Mouse (Mus musculus): ENCODE results near the gene Kcns1.

Gene Kcns1

GRCm38 (mm10) chr2:164170902-164171301 lies at the start of gene Kcns1:
Gene Kcns1 (minus strand): TSS chr2:164171113.
- DNase-seq, result no peak

DNA sequence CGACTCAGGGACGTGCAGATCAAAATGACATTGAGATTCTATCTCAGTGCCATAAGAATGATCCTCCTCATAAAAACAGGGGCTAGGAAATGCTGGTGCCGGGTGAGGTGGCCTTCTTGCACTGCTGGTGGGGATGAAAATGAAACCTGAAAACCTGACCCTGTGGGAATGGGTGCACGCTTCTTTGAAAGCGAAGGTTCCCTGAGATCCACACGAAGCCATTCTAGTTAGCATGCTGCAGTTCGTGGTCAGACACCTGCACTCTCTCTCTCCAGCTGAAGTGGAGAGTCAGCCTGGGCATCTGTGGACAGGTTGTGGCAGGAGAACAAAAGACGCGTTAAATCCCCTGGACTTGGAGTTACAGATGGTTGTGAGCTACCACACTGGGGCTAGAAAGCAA lies 48.4 kb upstream of the Kcns1 start:
- no peak for DNase-seq

GRCm38 (mm10) chr2:164212711-164213110 lies 41.8 kb upstream of the Kcns1 start:
- DNase-seq, result no peak

DNA sequence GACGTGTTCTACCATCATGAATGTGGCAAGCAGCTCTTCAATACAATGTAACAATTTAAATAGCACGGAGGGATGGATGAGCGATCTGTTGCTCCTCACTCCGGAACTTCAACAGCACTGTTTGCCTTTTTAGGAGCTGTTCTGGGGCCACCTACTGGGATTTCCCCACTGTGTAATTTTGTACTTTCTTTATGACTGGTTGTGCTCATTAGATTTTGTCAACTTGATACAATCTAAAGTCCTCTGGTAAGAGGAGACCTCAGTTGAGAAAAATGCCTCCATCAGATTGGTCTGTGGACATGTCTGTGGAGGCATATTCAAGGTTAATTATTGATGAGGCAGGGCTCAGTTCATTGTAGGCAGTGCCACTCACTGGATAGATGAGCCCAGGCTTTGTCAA lies 40.0 kb upstream of the Kcns1 start:
- no peak for DNase-seq

DNA sequence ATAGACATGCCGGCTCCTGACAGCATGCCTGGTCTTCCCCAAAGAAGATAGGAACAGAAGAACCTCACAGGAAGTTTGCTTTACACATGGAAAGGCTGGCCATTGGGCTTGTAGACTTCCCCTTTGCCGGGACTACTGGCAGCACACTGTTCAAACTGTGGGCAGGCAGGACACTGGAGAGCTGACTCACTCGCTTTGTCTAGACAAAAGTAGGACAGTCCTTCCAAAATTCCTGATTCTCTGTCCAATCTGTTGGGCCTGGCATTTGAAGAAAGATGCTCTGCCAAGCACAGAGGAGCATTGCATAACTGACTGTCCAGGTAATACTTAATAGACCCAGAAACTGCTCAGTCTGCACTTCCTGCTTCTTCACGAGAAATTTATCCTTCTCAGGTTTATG lies 35.8 kb upstream of the Kcns1 start:
- DNase-seq, result no peak

GRCm38 (mm10) chr2:164206011-164206410 lies 35.1 kb upstream of the Kcns1 start:
- DNase-seq, result peak; percentile 33 to 83

- peak in 1 of 2 experiments; percentile 16 for DNase-seq
Observed at GRCm38 (mm10) chr2:164199626-164200327, 28.9 kb upstream of the Kcns1 start, which contains the start of gene Wfdc15a. Gene Wfdc15a (minus strand): TSS chr2:164200130.

DNA sequence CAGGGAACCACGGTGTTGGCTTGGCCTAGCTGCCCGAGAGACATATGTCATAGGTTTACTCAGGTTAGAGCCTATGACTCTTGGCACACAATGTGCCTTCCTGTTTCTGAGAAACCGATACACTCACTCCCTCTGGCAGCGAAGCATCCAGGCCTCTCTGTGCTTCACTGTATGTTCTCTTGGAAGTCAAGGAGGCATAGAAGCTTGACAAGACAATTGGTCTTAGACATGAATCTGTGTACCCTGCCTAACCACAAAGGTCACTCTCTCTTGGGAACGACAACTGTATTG lies 25.7 kb upstream of the Kcns1 start:
- peak in 1 of 2 experiments; percentile 10 for DNase-seq

DNA sequence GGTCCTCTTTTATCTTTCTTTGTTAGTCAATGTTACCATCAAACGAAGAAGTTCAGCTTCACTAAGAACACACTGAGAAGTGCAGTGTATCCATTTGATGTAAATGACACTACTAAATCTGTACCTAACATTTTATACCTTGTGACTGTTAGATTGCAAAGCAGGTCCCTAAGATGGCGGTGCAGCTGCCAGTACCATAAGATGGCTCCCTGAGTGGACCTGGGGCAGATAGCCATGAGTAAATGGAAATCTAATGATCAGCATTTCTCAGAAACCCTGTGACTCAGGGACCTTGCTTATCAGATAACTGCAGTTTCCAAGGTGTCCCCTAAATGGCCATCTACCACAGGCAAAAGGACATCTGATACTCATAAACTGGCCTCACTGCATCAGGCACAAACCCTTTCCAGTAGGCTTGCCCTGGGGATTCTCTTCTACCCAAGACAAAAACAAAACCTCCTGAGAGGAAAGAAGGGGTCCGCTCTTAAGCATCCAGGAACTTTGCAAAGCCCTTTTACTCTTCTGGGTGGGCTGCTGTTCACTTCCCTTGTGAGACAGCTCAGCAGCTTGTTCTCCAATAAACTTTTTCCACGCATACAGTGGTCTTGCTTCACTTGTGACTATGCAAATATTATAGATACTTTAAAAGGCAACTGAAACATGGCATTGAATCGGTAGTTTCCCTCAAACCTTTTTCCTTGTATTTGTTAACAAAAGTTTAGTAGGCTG lies 25.2 kb upstream of the Kcns1 start:
- peak in 1 of 2 experiments; percentile 6 for DNase-seq

- peak in 1 of 2 experiments; percentile 8 for DNase-seq
Observed at GRCm38 (mm10) chr2:164194959-164195630, 24.2 kb upstream of the Kcns1 start.

- no peak for DNase-seq
Observed at GRCm38 (mm10) chr2:164192279-164192678, 21.4 kb upstream of the Kcns1 start.

DNA sequence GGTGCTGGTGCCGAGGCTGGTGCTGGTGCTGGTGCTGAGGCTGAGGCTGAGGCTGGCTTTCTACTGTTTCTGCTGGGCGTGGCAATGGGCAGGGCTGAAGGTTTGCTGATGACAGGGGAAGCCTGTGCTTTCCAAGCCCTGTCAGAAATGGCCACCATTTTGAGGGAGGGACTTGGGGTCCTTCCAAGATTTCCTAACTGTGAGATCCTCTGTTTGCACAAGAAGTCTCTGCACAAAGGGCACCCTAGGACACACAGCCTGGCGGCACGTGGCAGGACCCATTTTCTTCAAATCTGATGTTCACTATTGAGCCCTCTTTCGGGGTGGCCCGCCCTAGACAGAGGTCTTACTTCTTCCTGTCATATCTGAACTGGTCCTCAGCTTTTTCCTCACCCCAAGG lies 19.7 kb upstream of the Kcns1 start, which contains the start of gene Wfdc12:
Gene Wfdc12, minus strand, starts transcription at position 33 of the 400 bp plus-strand sequence.
- peak in 1 of 2 experiments; percentile 26 for DNase-seq

GRCm38 (mm10) chr2:164188722-164189121 lies 17.8 kb upstream of the Kcns1 start:
- DNase-seq, result peak in 1 of 2 experiments; percentile 18

DNA sequence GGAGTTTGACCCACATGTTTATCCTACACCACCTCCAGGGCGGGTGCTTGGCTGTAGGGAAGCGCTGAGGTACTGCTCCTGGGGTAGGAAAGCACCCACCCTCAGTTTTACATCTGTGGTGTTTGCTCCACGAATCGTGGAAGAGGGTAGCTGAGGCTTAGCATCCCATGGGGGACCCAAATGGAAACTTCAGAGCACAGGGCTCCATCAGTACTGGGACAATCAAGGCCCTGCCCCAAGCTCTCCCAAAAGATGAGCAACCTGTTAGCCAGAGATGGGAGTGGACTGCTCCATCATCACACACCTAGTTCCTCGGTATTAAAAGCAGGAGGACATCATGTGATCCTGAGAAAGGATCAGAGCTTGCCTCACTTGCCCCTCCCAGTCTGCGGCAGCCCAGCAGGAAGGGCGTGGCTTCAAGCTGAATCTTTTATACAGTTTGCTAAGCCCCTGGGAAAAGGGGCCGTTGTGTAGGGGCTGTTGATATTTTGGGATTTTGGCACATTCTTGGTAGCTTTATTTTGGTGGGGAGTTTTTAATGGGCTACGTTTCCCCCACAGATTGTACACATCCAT lies 13.3 kb upstream of the Kcns1 start:
- peak in 1 of 2 experiments; percentile 29 for DNase-seq

- DNase-seq, result peak in 1 of 2 experiments; percentile 60
Observed at GRCm38 (mm10) chr2:164183340-164183739, 12.4 kb upstream of the Kcns1 start.

DNA sequence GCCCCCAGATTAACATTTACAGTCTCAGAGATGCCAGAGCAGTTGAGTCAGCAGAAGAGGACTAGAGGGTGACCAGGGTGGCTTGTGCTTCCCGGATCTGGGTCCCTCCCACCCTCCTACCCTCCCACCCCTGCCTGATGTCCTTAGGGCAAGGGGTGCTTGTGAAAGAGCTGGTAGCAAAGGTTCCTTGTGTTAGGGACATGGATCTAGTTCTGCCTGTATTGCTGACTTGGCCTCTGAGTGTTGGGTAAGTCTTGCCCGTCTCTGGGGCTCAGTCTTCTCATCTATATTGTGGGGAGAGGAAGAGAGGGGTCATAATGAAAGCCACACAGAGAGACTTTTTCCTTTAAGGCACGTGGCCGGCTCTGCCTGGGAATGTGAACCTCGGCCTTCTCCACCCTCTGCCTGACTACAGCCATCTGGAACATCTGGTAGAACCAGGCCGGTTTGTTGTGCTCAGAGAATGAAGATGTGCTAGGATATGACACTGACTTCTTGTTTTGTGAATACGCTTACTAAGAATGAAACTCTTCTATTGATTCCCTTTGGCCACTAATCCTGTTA lies 11.9 kb upstream of the Kcns1 start, which contains the start of gene Wfdc5:
Gene Wfdc5, minus strand, starts transcription at position 51 of the 564 bp plus-strand sequence.
- peak in 1 of 2 experiments; percentile 16 for DNase-seq

GRCm38 (mm10) chr2:164180770-164181169 lies 9.9 kb upstream of the Kcns1 start:
- peak in 1 of 2 experiments; percentile 26 for DNase-seq

GRCm38 (mm10) chr2:164180124-164180523 lies 9.2 kb upstream of the Kcns1 start:
- DNase-seq, result peak; percentile 37 to 64

DNA sequence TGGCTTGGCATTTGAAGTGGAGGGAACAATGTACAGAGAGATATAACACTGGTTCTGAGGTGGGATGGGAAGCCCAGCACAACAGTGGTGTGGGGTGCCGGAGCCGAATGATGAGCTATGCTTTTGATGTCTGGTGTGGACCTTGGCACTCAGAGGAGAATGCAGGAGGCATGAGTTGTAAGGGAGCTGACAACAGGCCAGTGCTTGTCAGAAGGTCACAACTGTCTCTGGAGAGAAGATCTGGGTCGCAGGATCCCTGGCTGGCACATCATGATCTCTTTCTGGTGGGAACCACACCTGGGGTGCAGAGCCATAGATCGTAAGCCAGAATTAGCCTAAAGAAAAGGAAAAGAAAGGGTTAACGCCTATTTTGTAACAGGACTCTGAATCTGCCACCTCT lies 6.9 kb upstream of the Kcns1 start:
- peak in 1 of 2 experiments; percentile 21 for DNase-seq

GRCm38 (mm10) chr2:164175850-164176249 lies 4.9 kb upstream of the Kcns1 start:
- DNase-seq, result no peak

DNA sequence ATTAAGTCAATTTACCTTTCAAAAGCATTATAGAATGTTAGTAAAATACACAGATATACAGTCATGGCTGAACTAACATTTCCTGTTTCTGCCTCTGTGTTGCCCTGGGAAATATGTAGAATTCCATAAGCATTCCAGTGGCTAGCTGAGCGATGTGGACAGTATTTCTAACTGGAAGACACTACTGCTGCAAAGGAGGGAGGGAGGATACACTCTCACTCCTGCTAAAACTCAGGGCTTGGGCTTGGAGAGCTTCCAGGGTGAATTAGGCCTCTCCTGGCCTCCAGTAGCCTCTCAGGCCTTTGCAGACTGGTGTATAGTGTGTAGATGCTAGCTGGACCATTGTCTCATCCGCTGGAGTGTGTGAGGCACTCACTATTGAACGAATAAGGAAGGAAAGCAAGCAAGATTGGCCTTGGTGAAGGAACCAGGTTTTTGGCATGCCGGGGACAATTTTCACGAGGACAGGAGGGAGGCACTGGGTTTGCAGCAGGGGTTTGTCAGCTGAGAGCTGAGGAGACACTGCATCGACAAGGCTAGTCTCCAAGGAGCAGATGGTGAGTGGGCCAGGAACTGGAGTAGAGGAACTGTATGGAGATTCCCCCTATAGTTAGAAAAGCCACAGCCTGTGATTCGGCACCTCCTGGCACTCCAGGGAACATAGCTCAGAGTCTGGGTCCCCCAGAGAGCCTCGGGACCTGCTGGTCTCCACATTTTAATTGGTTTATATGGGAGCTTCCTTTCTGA lies 3.9 kb upstream of the Kcns1 start:
- DNase-seq, result no peak

DNA sequence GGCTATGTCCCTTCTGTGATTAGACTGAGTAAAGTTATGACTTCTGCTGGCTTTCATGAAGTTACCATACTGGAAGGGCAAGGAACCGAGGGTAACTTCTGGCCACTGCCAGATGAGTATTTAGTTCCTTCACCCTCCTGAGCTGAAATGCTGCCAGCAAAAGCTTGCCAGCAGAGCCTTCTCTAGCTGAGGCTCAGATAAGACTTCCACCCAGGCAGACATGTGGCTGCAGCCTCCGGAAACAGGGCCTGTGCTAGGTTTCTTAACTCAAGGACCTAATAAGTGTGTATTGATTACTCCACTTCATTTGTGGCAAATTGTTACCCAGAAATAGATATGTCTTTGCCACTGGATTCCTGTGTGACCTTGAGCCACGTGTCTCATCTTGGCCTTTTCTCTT lies 2.5 kb upstream of the Kcns1 start:
- DNase-seq, result no peak
